Comparison of ENCODE assay signal across 17 mouse cellular contexts in genomic region chr12:11317671-11318070, GRCm38 (mm10). TPM values are rescaled to one million over a fixed set of nuclear protein-coding genes. Genes with fewer than 3 reads are reported as not detected.
DNase-seq lines count a peak whose midpoint lies in the region; ATAC-seq and TF ChIP-seq lines count a peak whose summit lies in the region.
"Had no signal": no experiment of that assay in that cellular context is flagged by ENCODE, and none has a peak within 500 bp of the region (broad histone marks: within the 10 kb centered on the region; RNA-seq: fewer than 3 reads in every experiment).

No protein-coding gene starts in this region.

- no peak overlapping the region for H3K4me3 ChIP-seq in kidney, embryonic 14.5 days (ENCODE audit: low read length)
- H3K4me3 ChIP-seq in lung, adult 2 months (replicated peaks; ENCODE audit: extremely low read depth, low read depth, low read length) = no peak overlapping the region
- no peak overlapping the region for H3K4me3 ChIP-seq in cerebellum, adult 2 months (replicated peaks; ENCODE audit: insufficient read depth, low read depth, low read length)
- H3K4me3 ChIP-seq: left cerebral cortex, adult 2 months; lung, embryonic 15.5 days; neural tube, embryonic 15.5 days had no signal

- H3K27me3 ChIP-seq in kidney, embryonic 14.5 days (ENCODE audit: control insufficient read depth, insufficient read depth, low read length) = no peaks in the 10 kb centered on the region
- no peaks in the 10 kb centered on the region for H3K27me3 ChIP-seq in cerebellum, adult 2 months (ENCODE audit: control insufficient read depth, insufficient read depth, low read length)
- H3K27me3 ChIP-seq: lung, embryonic 15.5 days; neural tube, embryonic 15.5 days; Patski had no signal

- H3K9ac ChIP-seq in kidney, embryonic 14.5 days (ENCODE audit: low read depth, low read length) = no peak overlapping the region
- H3K9ac ChIP-seq: lung, embryonic 15.5 days; neural tube, embryonic 15.5 days had no signal

- no peak for TF ChIP-seq CTCF in lung, adult 2 months (IDR thresholded peaks at IDR 0.05; ENCODE audit: insufficient read depth, low read length)
- TF ChIP-seq CTCF in cerebellum, adult 2 months (IDR thresholded peaks at IDR 0.05; ENCODE audit: borderline replicate concordance, insufficient read depth, low read depth, low read length) = no peak

- no peaks in the 10 kb centered on the region for H3K9me3 ChIP-seq in kidney, embryonic 14.5 days (ENCODE audit: control insufficient read depth, low read length)
- H3K9me3 ChIP-seq: lung, embryonic 15.5 days; neural tube, embryonic 15.5 days had no signal

- peaks cover 41% of the 10 kb centered on the region for H3K36me3 ChIP-seq in kidney, embryonic 14.5 days (ENCODE audit: control insufficient read depth, insufficient read depth, low read length)

- no peak for ATAC-seq in kidney, embryonic 14.5 days (ENCODE audit: low FRiP score, low TSS enrichment)
- peak; percentile 56; the same call in 1 of the 2 replicates for ATAC-seq in granulocyte monocyte progenitor cell, adult 5-6 weeks (replicated peaks; ENCODE audit: poor library complexity, severe bottlenecking)
- ATAC-seq: forebrain, embryonic 14.5 days; hindbrain, embryonic 16.5 days; Patski had no signal

- 73% methylated on average over 6 of the region's 6 CpGs for WGBS in kidney, embryonic 14.5 days
- 45% methylated on average over 6 of the region's 6 CpGs for WGBS in lung, adult 2 months
- 84% methylated on average over 6 of the region's 6 CpGs for WGBS in cerebellum, adult 2 months

- H3K4me2 ChIP-seq in kidney, embryonic 14.5 days (replicated peaks; ENCODE audit: low read depth, low read length) = no peak overlapping the region
- H3K4me2 ChIP-seq: lung, embryonic 15.5 days; neural tube, embryonic 15.5 days had no signal

- no peak for TF ChIP-seq POLR2A in lung, adult 2 months (IDR thresholded peaks at IDR 0.05; ENCODE audit: borderline replicate concordance, extremely low read depth, low read depth, low read length)
- TF ChIP-seq POLR2A in cerebellum, adult 2 months (IDR thresholded peaks at IDR 0.05; ENCODE audit: borderline replicate concordance, insufficient read depth, low read length) = no peak

- no peak overlapping the region for H3K27ac ChIP-seq in kidney, embryonic 14.5 days (ENCODE audit: low read depth, low read length)
- no peak overlapping the region for H3K27ac ChIP-seq in cerebellum, adult 2 months (ENCODE audit: insufficient read depth, low read length)
- H3K27ac ChIP-seq: left cerebral cortex, adult 2 months; lung, embryonic 15.5 days; neural tube, embryonic 15.5 days had no signal

- intact Hi-C loops in heart, postnatal 10 days (cut with DNase I) = no loop called here

- peak; percentile 35 for DNase-seq in kidney, adult 11 months
- DNase-seq in lung, adult 2 months = peak; percentile 14
- DNase-seq in mesoderm, embryonic 11.5 days (ENCODE audit: low read depth, low spot score) = peak; percentile 4
- no peak for DNase-seq in cerebellum, adult 2 months
- no peak for DNase-seq in heart, postnatal 10 days
- DNase-seq: cerebellum, postnatal 36 days; heart, postnatal 14 days; retina, postnatal 1 day; thymus, postnatal 36 days had no signal

- H3K4me1 ChIP-seq in kidney, embryonic 14.5 days (ENCODE audit: control insufficient read depth, insufficient read depth, low read length) = no peaks in the 10 kb centered on the region
- H3K4me1 ChIP-seq in lung, adult 2 months (ENCODE audit: control insufficient read depth, insufficient read depth, low read length) = no peaks in the 10 kb centered on the region; the same call in 1 of the 2 replicates
- no peaks in the 10 kb centered on the region for H3K4me1 ChIP-seq in cerebellum, adult 2 months (ENCODE audit: control insufficient read depth, insufficient read depth, low read length)
- H3K4me1 ChIP-seq: lung, embryonic 15.5 days; neural tube, embryonic 15.5 days had no signal

RNA-seq across cellular contexts. Expression of gene Smc6, which starts 52.0 kb away (rescaled TPM):
- 127 and 141 TPM in 2 replicates for polyA plus RNA-seq in kidney, embryonic 14.5 days (2014; fragmentation: Nextera tagmentation; extraction: Ambion mirVana)
- total RNA-seq in granulocyte monocyte progenitor cell, adult 5-6 weeks (2014; fragmentation: Nextera tagmentation) = 72.0 and 77.1 TPM in 2 replicates
- total RNA-seq in granulocyte monocyte progenitor cell, adult 5-6 weeks (2017) = 91.5 and 124 TPM in 2 replicates
- polyA plus RNA-seq in lung, adult 2 months (2012; rRNA removed) = 3.8 and 11.1 TPM in 2 replicates
- 44.3 and 46.1 TPM in 2 replicates for polyA plus RNA-seq in cerebellum, adult 2 months (2012; rRNA removed)
- total RNA-seq in heart, postnatal 10 days (2021) = 10 to 100 TPM; 54.8 to 56.7 TPM

RNA-seq across cellular contexts. Expression of gene Gen1, which starts 52.1 kb away (rescaled TPM):
- 12.7 and 18.2 TPM in 2 replicates for polyA plus RNA-seq in kidney, embryonic 14.5 days (2014; fragmentation: Nextera tagmentation; extraction: Ambion mirVana)
- total RNA-seq in granulocyte monocyte progenitor cell, adult 5-6 weeks (2014; fragmentation: Nextera tagmentation) = 10.7 and 13.0 TPM in 2 replicates
- 20.8 and 20.9 TPM in 2 replicates for total RNA-seq in granulocyte monocyte progenitor cell, adult 5-6 weeks (2017)
- 0.08 and 0.17 TPM in 2 replicates for polyA plus RNA-seq in lung, adult 2 months (2012; rRNA removed)
- 0.29 and 0.67 TPM in 2 replicates for polyA plus RNA-seq in cerebellum, adult 2 months (2012; rRNA removed)
- 1 to 10 TPM; 3.4 to 3.6 TPM for total RNA-seq in heart, postnatal 10 days (2021)

Comparison
In these comparisons a context has a peak if more than half of its experiments do, and no peak if none do; other contexts are left out.
1. DNase-seq: peak in kidney, adult 11 months (single experiment), lung, adult 2 months (single experiment) and mesoderm, embryonic 11.5 days (single experiment); none in cerebellum, adult 2 months (0 of 2) and heart, postnatal 10 days (0 of 2).